ENCODE assay signal across 8 mouse cellular contexts in genomic region chr4:121214793-121215304, GRCm38 (mm10). TPM values are rescaled to one million over a fixed set of nuclear protein-coding genes. Genes with fewer than 3 reads are reported as not detected.
DNase-seq lines count a peak whose midpoint lies in the region; ATAC-seq and TF ChIP-seq lines count a peak whose summit lies in the region.

Rlf (minus strand) TSS chr4:121215084.

- peaks cover 4 to 5% of the 10 kb centered on the region in 2 experiments; a peak in 3 of 4 replicates for H3K4me1 ChIP-seq in MEL (ENCODE audit: control insufficient read depth in 1 of 2, insufficient read depth in 2 of 2, low read length in 2 of 2)
- H3K4me1 ChIP-seq in cerebellum, adult 2 months (ENCODE audit: control insufficient read depth, insufficient read depth, low read length) = no peaks in the 10 kb centered on the region; the same call in 1 of the 2 replicates
- peaks cover 10% of the 10 kb centered on the region for H3K4me1 ChIP-seq in forebrain, postnatal 0 days (ENCODE audit: insufficient read depth)
- peaks cover 22% of the 10 kb centered on the region for H3K4me1 ChIP-seq in lung, embryonic 15.5 days

- ATAC-seq in forebrain, postnatal 0 days = peak; percentile 97
- ATAC-seq in lung, embryonic 15.5 days (ENCODE audit: borderline replicate concordance, extremely low read depth, low FRiP score, low TSS enrichment) = peak; percentile 96

- H3K27ac ChIP-seq in MEL (ENCODE audit: control insufficient read depth, low read depth, low read length) = peak within 1 kb of the TSS; percentile 59
- peak within 1 kb of the TSS; percentile 57; the same call in 1 of the 2 replicates for H3K27ac ChIP-seq in cerebellum, adult 2 months (ENCODE audit: insufficient read depth, low read length)
- H3K27ac ChIP-seq in forebrain, postnatal 0 days (ENCODE audit: low read depth, low read length) = peak within 1 kb of the TSS; percentile 86
- H3K27ac ChIP-seq in lung, embryonic 15.5 days = peak within 1 kb of the TSS; percentile 90

- H3K79me2 ChIP-seq in MEL (ENCODE audit: control insufficient read depth, insufficient read depth, low read length, poor library complexity) = peaks cover 47% of the 10 kb centered on the region

- 0 out of 4 replicates have a peak, but pooled peaks of 1 of the 2 experiments have one; percentile 27 for TF ChIP-seq EP300 in MEL (IDR thresholded peaks at IDR 0.05; ENCODE audit: low read depth in 1 of 2, low read length in 2 of 2)

- DNase-seq in MEL (ENCODE audit: low read depth, low spot score) = peak; percentile 96
- peak; percentile 98 to 100 for DNase-seq in cerebellum, adult 2 months
- peak; percentile 99 for DNase-seq in forebrain, postnatal 0 days
- peak; percentile 100 for DNase-seq in heart, postnatal 4 days
- peak; percentile 98 to 99 for DNase-seq in layer of hippocampus, adult 8-10 months (ENCODE audit: low spot score in 2 of 2)
- DNase-seq in ovary, adult 18-20 months (ENCODE audit: low spot score) = peak; percentile 94
- peak; percentile 97 for DNase-seq in thymus, postnatal 0 days (ENCODE audit: low spot score)

- H3K4me2 ChIP-seq in forebrain, postnatal 0 days (ENCODE audit: low read depth) = peak within 1 kb of the TSS; percentile 87
- peak within 1 kb of the TSS; percentile 75 for H3K4me2 ChIP-seq in lung, embryonic 15.5 days

- H3K9me3 ChIP-seq in MEL (replicated peaks; ENCODE audit: insufficient read depth, low read length) = no peaks in the 10 kb centered on the region
- H3K9me3 ChIP-seq in forebrain, postnatal 0 days (ENCODE audit: low read length) = no peaks in the 10 kb centered on the region
- H3K9me3 ChIP-seq in lung, embryonic 15.5 days = no peaks in the 10 kb centered on the region

- H3K27me3 ChIP-seq in MEL (ENCODE audit: control insufficient read depth in 1 of 2, insufficient read depth in 2 of 2, low read length in 2 of 2) = peaks cover 0 to 4% of the 10 kb centered on the region in 2 experiments
- H3K27me3 ChIP-seq in cerebellum, adult 2 months (ENCODE audit: control insufficient read depth, insufficient read depth, low read length) = no peaks in the 10 kb centered on the region
- 0 out of 2 replicates have a peak, but pooled peaks cover 3% of the 10 kb centered on the region for H3K27me3 ChIP-seq in forebrain, postnatal 0 days (ENCODE audit: insufficient read depth, low read length)
- peaks cover 3% of the 10 kb centered on the region; the same call in 1 of the 2 replicates for H3K27me3 ChIP-seq in lung, embryonic 15.5 days

- H3K9ac ChIP-seq in MEL (ENCODE audit: control insufficient read depth, low read depth, low read length, poor library complexity, severe bottlenecking) = peak within 1 kb of the TSS; percentile 93
- peak within 1 kb of the TSS; percentile 85 for H3K9ac ChIP-seq in forebrain, postnatal 0 days
- H3K9ac ChIP-seq in lung, embryonic 15.5 days = peak within 1 kb of the TSS; percentile 96

- TF ChIP-seq CTCF in MEL (IDR thresholded peaks at IDR 0.05 in 2 of 3, conservative IDR thresholded peaks at IDR 0.05 in 1 of 3; ENCODE audit: control insufficient read depth in 1 of 3, insufficient read depth in 1 of 3, low read depth in 2 of 3, low read length in 3 of 3, poor library complexity in 1 of 3, severe bottlenecking in 1 of 3) = no peak
- TF ChIP-seq CTCF in cerebellum, adult 2 months (IDR thresholded peaks at IDR 0.05; ENCODE audit: borderline replicate concordance, insufficient read depth, low read depth, low read length) = no peak
- TF ChIP-seq CTCF in forebrain, postnatal 0 days (IDR thresholded peaks at IDR 0.05; ENCODE audit: low read depth) = no peak

- H3K4me3 ChIP-seq in MEL (ENCODE audit: control insufficient read depth in 1 of 2, insufficient read depth in 1 of 2, low read depth in 2 of 2, low read length in 2 of 2) = peak within 1 kb of the TSS; percentile 92 to 94
- peak within 1 kb of the TSS; percentile 98 for H3K4me3 ChIP-seq in cerebellum, adult 2 months (replicated peaks; ENCODE audit: insufficient read depth, low read depth, low read length)
- H3K4me3 ChIP-seq in forebrain, postnatal 0 days (ENCODE audit: low read depth, low read length) = peak within 1 kb of the TSS; percentile 94
- peak within 1 kb of the TSS; percentile 96 for H3K4me3 ChIP-seq in lung, embryonic 15.5 days

- TF ChIP-seq POLR2A in MEL (IDR thresholded peaks at IDR 0.05; ENCODE audit: control insufficient read depth in 1 of 2, insufficient read depth in 1 of 2, low read depth in 1 of 2, low read length in 2 of 2, poor library complexity in 1 of 2) = peak; percentile 82 to 83
- peak; percentile 80 for TF ChIP-seq POLR2A in cerebellum, adult 2 months (IDR thresholded peaks at IDR 0.05; ENCODE audit: borderline replicate concordance, insufficient read depth, low read length)

- H3K36me3 ChIP-seq in MEL (ENCODE audit: control insufficient read depth in 1 of 2, insufficient read depth in 2 of 2, low read length in 2 of 2) = peaks cover 2 to 14% of the 10 kb centered on the region in 2 experiments; a peak in 3 of 4 replicates
- H3K36me3 ChIP-seq in forebrain, postnatal 0 days (ENCODE audit: insufficient read depth) = no peaks in the 10 kb centered on the region
- no peaks in the 10 kb centered on the region for H3K36me3 ChIP-seq in lung, embryonic 15.5 days

- WGBS in cerebellum, adult 2 months = under 1% methylated on average over 48 of the region's 48 CpGs
- 2% methylated on average over 46 of the region's 48 CpGs for WGBS in forebrain, postnatal 0 days
- WGBS in lung, embryonic 15.5 days = under 1% methylated on average over 45 of the region's 48 CpGs

- no peak for TF ChIP-seq RAD21 in MEL (IDR thresholded peaks at IDR 0.05; ENCODE audit: low read depth, low read length)

TF ChIP-seq in MEL, 35 proteins besides CTCF, POLR2A, EP300 and RAD21 (continues in another document):
- TF ChIP-seq ZKSCAN1 (IDR thresholded peaks at IDR 0.05; ENCODE audit: low read depth, low read length) (no peak), POLR2AphosphoS2 (IDR thresholded peaks at IDR 0.05; ENCODE audit: low read length) (no peak), NELFE (IDR thresholded peaks at IDR 0.05; ENCODE audit: low read depth, low read length) (peak; percentile 84), CHD2 (IDR thresholded peaks at IDR 0.05; ENCODE audit: low read length) (no peak), UBTF (IDR thresholded peaks at IDR 0.05; ENCODE audit: borderline replicate concordance, insufficient read depth, low read depth, low read length) (no peak), HCFC1 (IDR thresholded peaks at IDR 0.05; ENCODE audit: low read depth, low read length) (peak; percentile 94), TBP (IDR thresholded peaks at IDR 0.05; ENCODE audit: low read depth, low read length) (peak; percentile 55; the same call in 1 of the 2 replicates), MAFK (IDR thresholded peaks at IDR 0.05; ENCODE audit: borderline replicate concordance, low read depth, low read length) (no peak), RCOR1 (IDR thresholded peaks at IDR 0.05; ENCODE audit: low read depth, low read length) (no peak), TCF12 (IDR thresholded peaks at IDR 0.05; ENCODE audit: low read depth, low read length) (peak; percentile 76), ZNF384 (IDR thresholded peaks at IDR 0.05; ENCODE audit: low read depth, low read length) (no peak), MEF2A (IDR thresholded peaks at IDR 0.05; ENCODE audit: extremely low read depth, insufficient replicate concordance, low read depth, low read length, poor library complexity, severe bottlenecking) (no peak), ETS1 (IDR thresholded peaks at IDR 0.05; ENCODE audit: low read depth, low read length) (peak; percentile 64; the same call in 1 of the 2 replicates), SMC3 (IDR thresholded peaks at IDR 0.05; ENCODE audit: low read depth, low read length) (no peak), KAT2A (conservative IDR thresholded peaks at IDR 0.05; ENCODE audit: low read depth, low read length) (peak; percentile 67; the same call in 1 of the 2 replicates), MAX (IDR thresholded peaks at IDR 0.05; ENCODE audit: low read length) (peak; percentile 95), MAZ (IDR thresholded peaks at IDR 0.05; ENCODE audit: low read depth, low read length) (peak; percentile 72; the same call in 1 of the 2 replicates), JUND (IDR thresholded peaks at IDR 0.05; ENCODE audit: low read depth, low read length) (no peak), CHD1 (IDR thresholded peaks at IDR 0.05; ENCODE audit: low read depth, low read length) (no peak), ZC3H11A (IDR thresholded peaks at IDR 0.05; ENCODE audit: low read depth, low read length) (peak; percentile 63), USF1 (IDR thresholded peaks at IDR 0.05; ENCODE audit: low read depth, low read length) (peak; percentile 96), POLR2AphosphoS5 (IDR thresholded peaks at IDR 0.05; ENCODE audit: borderline replicate concordance, low read depth, low read length) (no peak), ZMIZ1 (IDR thresholded peaks at IDR 0.05; ENCODE audit: low read depth, low read length) (no peak; the same call in 1 of the 2 replicates), MYC (IDR thresholded peaks at IDR 0.05; ENCODE audit: low read depth, low read length) (no peak), ELF1 (IDR thresholded peaks at IDR 0.05; ENCODE audit: low read depth, low read length) (peak; percentile 81), GABPA (IDR thresholded peaks at IDR 0.05; ENCODE audit: low read depth, low read length) (peak; percentile 57; the same call in 1 of the 2 replicates), MYB (IDR thresholded peaks at IDR 0.05; ENCODE audit: low read depth, low read length) (no peak), E2F4 (IDR thresholded peaks at IDR 0.05; ENCODE audit: borderline replicate concordance, low read depth, low read length) (no peak), USF2 (IDR thresholded peaks at IDR 0.05; ENCODE audit: borderline replicate concordance in 1 of 2, insufficient read depth in 1 of 2, low read depth in 1 of 2, low read length in 2 of 2) (peak; percentile 54 to 68; a peak in 3 of 4 replicates), NRF1 (IDR thresholded peaks at IDR 0.05; ENCODE audit: insufficient read depth, low read depth, low read length, poor library complexity, severe bottlenecking) (no peak)

RNA-seq across cellular contexts. Expression of gene Rlf, which starts in this region (rescaled TPM):
- 17.3 and 21.0 TPM in 2 replicates for total RNA-seq in MEL (2012; rRNA removed)
- 10 to 100 TPM; 14.1 to 54.0 TPM for polyA plus RNA-seq in MEL (2012; ENCODE audit: insufficient read depth in 1 of 2, insufficient read length in 2 of 2, low read depth in 1 of 2, low replicate concordance in 2 of 2, missing spikeins in 1 of 2)
- 14.9 and 16.0 TPM in 2 replicates for polyA plus RNA-seq in cerebellum, adult 2 months (2012; rRNA removed)
- 41.0 and 42.9 TPM in 2 replicates for total RNA-seq in forebrain, postnatal 0 days (2014; rRNA removed)
- 9.3 and 17.4 TPM in 2 replicates for polyA plus RNA-seq in forebrain, postnatal 0 days (2015; fragmentation: Nextera tagmentation; extraction: Ambion mirVana)
- 10 to 100 TPM; 22.0 to 23.1 TPM for total RNA-seq in heart, postnatal 4 days (2021)
- total RNA-seq in layer of hippocampus, adult 8-10 months (2022) = 10 to 100 TPM; 29.5 to 33.3 (median 32.1) TPM
- 24.4 and 24.5 TPM in 2 replicates for polyA plus RNA-seq in lung, embryonic 15.5 days (2015; fragmentation: Nextera tagmentation; extraction: Ambion mirVana)
- 14.4 and 17.7 TPM in 2 replicates for polyA plus RNA-seq in thymus, postnatal 0 days (2015; fragmentation: Nextera tagmentation; extraction: Ambion mirVana)

Comparison
In these comparisons a context has a peak if more than half of its experiments do, and no peak if none do; other contexts are left out.
1. Peak in every context shown above with its lines: DNase-seq, ATAC-seq, H3K4me3 ChIP-seq and H3K27ac ChIP-seq.